Mouse (Mus musculus): ENCODE measurements around the gene Smurf1.

DNA sequence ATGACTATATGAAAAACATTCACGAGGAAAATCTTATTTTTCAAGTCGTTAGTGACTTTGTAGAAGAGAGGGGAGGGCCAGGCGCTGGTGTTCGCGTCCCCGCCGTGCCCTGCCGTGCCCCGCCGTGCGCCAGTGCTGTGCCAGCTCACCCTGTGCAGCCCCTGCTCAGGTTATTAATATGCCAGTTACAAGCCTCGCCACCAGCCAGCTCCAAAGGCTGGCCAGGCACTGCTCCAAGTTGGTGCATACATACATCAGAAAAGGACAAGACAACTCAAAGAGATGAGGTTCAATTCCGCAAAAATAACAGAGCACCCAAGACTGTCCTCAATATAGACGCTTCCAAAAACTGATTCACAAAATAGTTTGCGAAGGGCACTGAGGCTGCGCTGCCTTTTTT, 51.7 kb downstream of the Smurf1 start:
- no peak for TF ChIP-seq CTCF (IDR thresholded peaks at IDR 0.05; ENCODE audit: low read depth)
- TF ChIP-seq EP300 (IDR thresholded peaks at IDR 0.05; ENCODE audit: low read depth) = no peak

Measured in liver, embryonic 14.5 days (tissue).